14 mouse cellular contexts compared by ENCODE assay signal in the genomic region with DNA sequence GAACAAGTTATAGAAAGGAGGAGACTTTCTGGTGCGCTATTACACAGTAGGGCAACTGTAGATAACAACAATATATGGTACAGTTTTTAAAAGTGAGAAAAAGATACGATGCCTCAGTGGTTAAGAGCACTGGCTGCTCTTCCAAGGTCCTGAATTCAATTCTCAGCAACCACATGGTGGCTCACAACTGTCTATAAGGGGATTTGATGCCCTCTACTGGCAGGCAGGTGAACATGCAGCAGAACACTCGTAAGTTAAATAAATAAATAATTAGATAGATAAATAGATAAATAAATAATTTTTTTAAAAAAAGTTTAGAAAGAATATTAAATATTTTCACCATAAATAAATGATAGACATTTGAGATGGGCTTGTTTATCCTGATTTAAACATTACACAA. TPM values are rescaled to one million over a fixed set of nuclear protein-coding genes. Genes with fewer than 3 reads are reported as not detected.
DNase-seq lines count a peak whose midpoint lies in the region; TF ChIP-seq lines count a peak whose summit lies in the region.
"Had no signal": no experiment of that assay in that cellular context is flagged by ENCODE, and none has a peak within 500 bp of the region (broad histone marks: within the 10 kb centered on the region; RNA-seq: fewer than 3 reads in every experiment).

No protein-coding gene starts in this region.

- H3K4me3 ChIP-seq in lung, adult 2 months (replicated peaks; ENCODE audit: extremely low read depth, low read depth, low read length): no peak overlapping the region
- H3K4me3 ChIP-seq: forebrain, embryonic 10.5 days; hindbrain, embryonic 12.5 days; limb, embryonic 10.5 days; stomach, embryonic 15.5 days had no signal

- 69% methylated on average over 3 of the region's 3 CpGs for WGBS in lung, adult 2 months

- DNase-seq in kidney, adult 9 months: peak; percentile 2
- DNase-seq in kidney, postnatal 14 days: no peak
- peak; percentile 17 for DNase-seq in 3T3-L1 (ENCODE audit: low read depth, low spot score)
- DNase-seq in B cell, adult 2 months: peak; percentile 33 to 34
- DNase-seq in c-Kit-positive CD71-positive TER-119-negative erythroid progenitor cells, embryonic 14.5 days (ENCODE audit: low read depth): peak; percentile 7
- DNase-seq in urinary bladder, postnatal 14 days (ENCODE audit: low spot score): no peak
- no peak for DNase-seq in lung, adult 2 months
- DNase-seq: kidney, postnatal 36 days; lung, postnatal 4 days had no signal

- no peak for TF ChIP-seq CTCF in lung, adult 2 months (IDR thresholded peaks at IDR 0.05; ENCODE audit: insufficient read depth, low read length)

- no peaks in the 10 kb centered on the region for H3K4me1 ChIP-seq in lung, adult 2 months (ENCODE audit: control insufficient read depth, insufficient read depth, low read length)
- H3K4me1 ChIP-seq: forebrain, embryonic 10.5 days; hindbrain, embryonic 12.5 days; limb, embryonic 10.5 days; stomach, embryonic 15.5 days had no signal

- no peak for TF ChIP-seq POLR2A in lung, adult 2 months (IDR thresholded peaks at IDR 0.05; ENCODE audit: borderline replicate concordance, extremely low read depth, low read depth, low read length)

RNA-seq across cellular contexts. Expression of a gene that starts 27.5 kb away (rescaled TPM):
- polyA plus RNA-seq in lung, adult 2 months (2012; rRNA removed): 5.6 and 9.0 TPM in 2 replicates

RNA-seq across cellular contexts. Expression of a gene that starts 29.6 kb away (rescaled TPM):
- polyA plus RNA-seq in lung, adult 2 months (2012; rRNA removed): not detected in 2 replicates
- polyA plus RNA-seq: forebrain, embryonic 10.5 days; gonadal fat pad, adult 2 months; hindbrain, embryonic 12.5 days had no signal

Comparison
In these comparisons a context has a peak if more than half of its experiments do, and no peak if none do; other contexts are left out.
1. DNase-seq: peak in kidney, adult 9 months (single experiment), 3T3-L1 (single experiment), B cell, adult 2 months (2 of 2) and c-Kit-positive CD71-positive TER-119-negative erythroid progenitor cells, embryonic 14.5 days (single experiment); none in kidney, postnatal 14 days (single experiment), urinary bladder, postnatal 14 days (single experiment) and lung, adult 2 months (single experiment).